Mouse (Mus musculus): ENCODE measurements around the gene Epm2aip1. TPM values are rescaled to one million over a fixed set of nuclear protein-coding genes. Genes with fewer than 3 reads are reported as not detected.

Gene Epm2aip1
- 16.5 and 42.1 TPM in 2 replicates for total RNA-seq (2017)

- ATAC-seq (replicated peaks in 1 of 2; ENCODE audit: insufficient read depth in 1 of 2, low FRiP score in 2 of 2, low TSS enrichment in 1 of 2, low read depth in 1 of 2, poor library complexity in 2 of 2, severe bottlenecking in 2 of 2), result peak; percentile 94 to 96
Observed at GRCm38 (mm10) chr9:111271434-111272160, at the start of gene Epm2aip1, which contains the start of gene Mlh1. Gene Epm2aip1 (plus strand): TSS chr9:111271929. Gene Mlh1 (minus strand): TSS chr9:111271791.

GRCm38 (mm10) chr9:111223406-111223805 lies 48.3 kb upstream of the Epm2aip1 start:
- no peak for ATAC-seq (replicated peaks in 1 of 2; ENCODE audit: insufficient read depth in 1 of 2, low FRiP score in 2 of 2, low TSS enrichment in 1 of 2, low read depth in 1 of 2, poor library complexity in 2 of 2, severe bottlenecking in 2 of 2)

- no peak for ATAC-seq (replicated peaks in 1 of 2; ENCODE audit: insufficient read depth in 1 of 2, low FRiP score in 2 of 2, low TSS enrichment in 1 of 2, low read depth in 1 of 2, poor library complexity in 2 of 2, severe bottlenecking in 2 of 2)
Observed at GRCm38 (mm10) chr9:111228446-111228845, 43.3 kb upstream of the Epm2aip1 start.

- no peak for ATAC-seq (replicated peaks in 1 of 2; ENCODE audit: insufficient read depth in 1 of 2, low FRiP score in 2 of 2, low TSS enrichment in 1 of 2, low read depth in 1 of 2, poor library complexity in 2 of 2, severe bottlenecking in 2 of 2)
Observed at GRCm38 (mm10) chr9:111234701-111235100, 37.0 kb upstream of the Epm2aip1 start.

- ATAC-seq (replicated peaks in 1 of 2; ENCODE audit: insufficient read depth in 1 of 2, low FRiP score in 2 of 2, low TSS enrichment in 1 of 2, low read depth in 1 of 2, poor library complexity in 2 of 2, severe bottlenecking in 2 of 2), result no peak
Observed at GRCm38 (mm10) chr9:111237726-111238125, 34.0 kb upstream of the Epm2aip1 start.

- no peak for ATAC-seq (replicated peaks in 1 of 2; ENCODE audit: insufficient read depth in 1 of 2, low FRiP score in 2 of 2, low TSS enrichment in 1 of 2, low read depth in 1 of 2, poor library complexity in 2 of 2, severe bottlenecking in 2 of 2)
Observed at GRCm38 (mm10) chr9:111239821-111240220, 31.9 kb upstream of the Epm2aip1 start.

GRCm38 (mm10) chr9:111243384-111243783 lies 28.3 kb upstream of the Epm2aip1 start:
- no peak for ATAC-seq (replicated peaks in 1 of 2; ENCODE audit: insufficient read depth in 1 of 2, low FRiP score in 2 of 2, low TSS enrichment in 1 of 2, low read depth in 1 of 2, poor library complexity in 2 of 2, severe bottlenecking in 2 of 2)

GRCm38 (mm10) chr9:111245546-111245945 lies 26.2 kb upstream of the Epm2aip1 start:
- ATAC-seq (replicated peaks in 1 of 2; ENCODE audit: insufficient read depth in 1 of 2, low FRiP score in 2 of 2, low TSS enrichment in 1 of 2, low read depth in 1 of 2, poor library complexity in 2 of 2, severe bottlenecking in 2 of 2), result no peak

GRCm38 (mm10) chr9:111247682-111248246 lies 24.0 kb upstream of the Epm2aip1 start:
- ATAC-seq (replicated peaks in 1 of 2; ENCODE audit: insufficient read depth in 1 of 2, low FRiP score in 2 of 2, low TSS enrichment in 1 of 2, low read depth in 1 of 2, poor library complexity in 2 of 2, severe bottlenecking in 2 of 2), result no peak

- no peak for ATAC-seq (replicated peaks in 1 of 2; ENCODE audit: insufficient read depth in 1 of 2, low FRiP score in 2 of 2, low TSS enrichment in 1 of 2, low read depth in 1 of 2, poor library complexity in 2 of 2, severe bottlenecking in 2 of 2)
Observed at GRCm38 (mm10) chr9:111252161-111252869, 19.4 kb upstream of the Epm2aip1 start.

GRCm38 (mm10) chr9:111260360-111260985 lies 11.3 kb upstream of the Epm2aip1 start:
- ATAC-seq (replicated peaks in 1 of 2; ENCODE audit: insufficient read depth in 1 of 2, low FRiP score in 2 of 2, low TSS enrichment in 1 of 2, low read depth in 1 of 2, poor library complexity in 2 of 2, severe bottlenecking in 2 of 2), result no peak

GRCm38 (mm10) chr9:111261356-111261755 lies 10.4 kb upstream of the Epm2aip1 start:
- no peak for ATAC-seq (replicated peaks in 1 of 2; ENCODE audit: insufficient read depth in 1 of 2, low FRiP score in 2 of 2, low TSS enrichment in 1 of 2, low read depth in 1 of 2, poor library complexity in 2 of 2, severe bottlenecking in 2 of 2)

- no peak for ATAC-seq (replicated peaks in 1 of 2; ENCODE audit: insufficient read depth in 1 of 2, low FRiP score in 2 of 2, low TSS enrichment in 1 of 2, low read depth in 1 of 2, poor library complexity in 2 of 2, severe bottlenecking in 2 of 2)
Observed at GRCm38 (mm10) chr9:111267998-111268397, 3.7 kb upstream of the Epm2aip1 start.

GRCm38 (mm10) chr9:111270606-111271005 lies 1.1 kb upstream of the Epm2aip1 start:
- ATAC-seq (replicated peaks in 1 of 2; ENCODE audit: insufficient read depth in 1 of 2, low FRiP score in 2 of 2, low TSS enrichment in 1 of 2, low read depth in 1 of 2, poor library complexity in 2 of 2, severe bottlenecking in 2 of 2), result no peak

GRCm38 (mm10) chr9:111271056-111271433 lies 684 bp upstream of the Epm2aip1 start:
- ATAC-seq (replicated peaks in 1 of 2; ENCODE audit: insufficient read depth in 1 of 2, low FRiP score in 2 of 2, low TSS enrichment in 1 of 2, low read depth in 1 of 2, poor library complexity in 2 of 2, severe bottlenecking in 2 of 2), result peak in 1 of 2 experiments; percentile 54; a peak in 3 of 4 replicates

GRCm38 (mm10) chr9:111272356-111272755 lies 627 bp downstream of the Epm2aip1 start:
- no peak for ATAC-seq (replicated peaks in 1 of 2; ENCODE audit: insufficient read depth in 1 of 2, low FRiP score in 2 of 2, low TSS enrichment in 1 of 2, low read depth in 1 of 2, poor library complexity in 2 of 2, severe bottlenecking in 2 of 2)

- ATAC-seq (replicated peaks in 1 of 2; ENCODE audit: insufficient read depth in 1 of 2, low FRiP score in 2 of 2, low TSS enrichment in 1 of 2, low read depth in 1 of 2, poor library complexity in 2 of 2, severe bottlenecking in 2 of 2), result no peak
Observed at GRCm38 (mm10) chr9:111272996-111273785, 1.5 kb downstream of the Epm2aip1 start.

Data from hematopoietic stem cell, adult 5-6 weeks (primary cell).